Mouse (Mus musculus) intestine, postnatal 0 days (tissue): ENCODE measurements at regions not wholly inside any gene's neighbourhood (a gene's known extent, or its start where the extent isn't known, plus 50 kb on each side); places are given as distances from the start of the nearest gene placed in this dataset.

ENCODE experiments used
- ATAC-seq: fragments of 200-750 bp; cut with Nextera tagmentation; 2 replicates; pipeline ENCODE4 v1.8.0; 2017; ENCODE audit warnings: mild to moderate bottlenecking, moderate TSS enrichment, moderate library complexity
- H3K27ac ChIP-seq: fragments of 300-500 bp; sonication (generic); 2 replicates; pipeline ENCODE4 v1.5.1; 2014; ENCODE audit warnings: mild to moderate bottlenecking, low read depth, low read length, moderate library complexity
- H3K27me3 ChIP-seq: fragments of 300-500 bp; sonication (generic); replicated peaks from 2 replicates; pipeline ENCODE4 v1.6.1; 2014; ENCODE audit warnings: low read length, mixed read lengths; ENCODE audit not compliant: control insufficient read depth, insufficient read depth
- H3K36me3 ChIP-seq: fragments of 300-500 bp; sonication (generic); 2 replicates; pipeline ENCODE4 v1.6.1; 2014; ENCODE audit warnings: mild to moderate bottlenecking, moderate library complexity; ENCODE audit not compliant: control insufficient read depth, insufficient read depth
- H3K4me1 ChIP-seq: fragments of 300-500 bp; sonication (generic); replicated peaks from 2 replicates; pipeline ENCODE4 v1.6.1; 2014; ENCODE audit warnings: antibody characterized with exemption, low read length, mixed read lengths; ENCODE audit not compliant: control insufficient read depth, insufficient read depth
- H3K4me2 ChIP-seq: fragments of 300-500 bp; sonication (generic); replicated peaks from 2 replicates; pipeline ENCODE4 v1.6.1; 2014; ENCODE audit warnings: low read depth, mild to moderate bottlenecking, moderate library complexity
- H3K4me3 ChIP-seq: fragments of 300-500 bp; sonication (generic); 2 replicates; pipeline ENCODE4 v1.5.1; 2014; ENCODE audit warnings: low read depth, low read length
- H3K9ac ChIP-seq: fragments of 300-500 bp; sonication (generic); 2 replicates; pipeline ENCODE4 v1.6.1; 2014; ENCODE audit warnings: mild to moderate bottlenecking, low read depth, low read length
- H3K9me3 ChIP-seq: fragments of 300-500 bp; sonication (generic); 2 replicates; pipeline ENCODE4 v1.6.1; 2016; ENCODE audit warnings: mixed run types; ENCODE audit not compliant: control insufficient read depth
- CTCF ChIP-seq: sonication (generic); IDR thresholded peaks from 2 replicates; pipeline ENCODE4 v1.5.1; 2016; ENCODE audit warnings: low read depth, mild to moderate bottlenecking, control low read depth, antibody characterized with exemption, moderate library complexity
- WGBS: fragments of 180-500 bp; shearing (Covaris S2); extraction: QIAGEN DNeasy Blood & Tissue Kit; methylation state at CpG from one replicate; pipeline ENCODE4 v1.1.7; 2014; 5-methylcytosine and 5-hydroxymethylcytosine counted together

DNA sequence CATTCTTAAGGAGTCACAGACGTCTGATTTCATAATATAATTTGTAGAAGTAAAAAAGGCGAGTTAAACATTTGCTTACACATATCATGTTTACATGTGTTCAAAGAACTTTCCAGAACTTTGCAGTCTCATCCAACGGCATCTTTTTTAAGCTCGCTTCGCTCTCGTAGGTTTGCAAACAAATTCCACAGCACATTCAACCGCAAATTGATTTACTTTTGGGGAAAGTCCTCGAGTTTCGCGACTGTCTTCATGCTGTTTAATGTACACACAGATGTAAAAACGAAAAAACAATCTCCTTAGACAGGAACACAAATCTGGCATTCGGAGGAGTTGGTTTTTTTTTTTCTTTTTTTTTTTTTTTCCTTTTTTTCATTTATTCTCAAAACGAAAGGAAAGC lies 559.3 kb upstream of the 3110018I06Rik start:
- no peak for TF ChIP-seq CTCF
- 68% methylated on average over 13 of the region's 13 CpGs for WGBS
- no peak for ATAC-seq

GRCm38 (mm10) chr12:106931591-106931990 lies 556.8 kb upstream of the 3110018I06Rik start:
- Histone ChIP-seq H3K4me2 (no peak overlapping the region), H3K9ac (no peak overlapping the region), H3K4me1 (no peaks in the 10 kb centered on the region), H3K27me3 (no peaks in the 10 kb centered on the region), H3K4me3 (no peak overlapping the region), H3K27ac (no peak overlapping the region), H3K9me3 (no peaks in the 10 kb centered on the region), H3K36me3 (no peaks in the 10 kb centered on the region)
- WGBS, result 78% methylated on average over 3 of the region's 3 CpGs
- no peak for TF ChIP-seq CTCF
- ATAC-seq, result no peak

More for the DNA sequence above, 559.3 kb upstream of the 3110018I06Rik start:
- H3K27me3 ChIP-seq, result no peaks in the 10 kb centered on the region
- H3K36me3 ChIP-seq, result no peaks in the 10 kb centered on the region
- H3K4me2 ChIP-seq, result no peak overlapping the region
- no peak overlapping the region for H3K27ac ChIP-seq
- H3K4me3 ChIP-seq, result no peak overlapping the region
- no peaks in the 10 kb centered on the region for H3K4me1 ChIP-seq
- no peak overlapping the region for H3K9ac ChIP-seq
- no peaks in the 10 kb centered on the region for H3K9me3 ChIP-seq

DNA sequence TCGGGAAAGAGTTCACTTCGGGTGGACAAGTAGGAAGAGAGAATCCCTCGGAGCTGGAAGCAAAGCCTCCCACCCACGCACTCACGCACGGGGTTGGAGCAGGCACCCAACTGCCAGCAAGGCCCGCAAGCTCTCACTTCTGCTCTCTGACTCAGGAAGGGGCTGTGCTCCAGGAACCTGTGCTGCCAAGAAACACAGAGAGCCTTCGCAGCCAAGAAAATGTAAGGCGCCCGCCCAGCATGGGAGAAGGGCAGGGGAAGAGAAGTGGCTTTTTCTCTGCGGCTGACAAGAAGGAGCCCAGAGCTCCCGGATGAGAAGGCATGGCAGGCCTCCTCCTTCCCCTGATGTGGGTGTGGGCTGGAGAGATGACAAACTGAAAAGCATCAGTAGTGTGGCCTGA lies 549.1 kb upstream of the 3110018I06Rik start:
- WGBS, result 80% methylated on average over 12 of the region's 12 CpGs
- no peak for ATAC-seq
- TF ChIP-seq CTCF, result no peak
- Histone ChIP-seq H3K9ac (no peak overlapping the region), H3K4me1 (no peaks in the 10 kb centered on the region), H3K4me2 (no peak overlapping the region), H3K36me3 (no peaks in the 10 kb centered on the region), H3K27ac (no peak overlapping the region), H3K27me3 (no peaks in the 10 kb centered on the region), H3K9me3 (no peaks in the 10 kb centered on the region), H3K4me3 (no peak overlapping the region)

GRCm38 (mm10) chr12:106943874-106944273 lies 544.6 kb upstream of the 3110018I06Rik start:
- 33% methylated on average over 5 of the region's 5 CpGs for WGBS
- Histone ChIP-seq H3K36me3 (no peaks in the 10 kb centered on the region), H3K4me2 (no peak overlapping the region), H3K4me1 (no peaks in the 10 kb centered on the region), H3K9me3 (no peaks in the 10 kb centered on the region), H3K27ac (no peak overlapping the region), H3K4me3 (no peak overlapping the region), H3K9ac (no peak overlapping the region), H3K27me3 (no peaks in the 10 kb centered on the region)
- TF ChIP-seq CTCF, result no peak
- no peak for ATAC-seq

DNA sequence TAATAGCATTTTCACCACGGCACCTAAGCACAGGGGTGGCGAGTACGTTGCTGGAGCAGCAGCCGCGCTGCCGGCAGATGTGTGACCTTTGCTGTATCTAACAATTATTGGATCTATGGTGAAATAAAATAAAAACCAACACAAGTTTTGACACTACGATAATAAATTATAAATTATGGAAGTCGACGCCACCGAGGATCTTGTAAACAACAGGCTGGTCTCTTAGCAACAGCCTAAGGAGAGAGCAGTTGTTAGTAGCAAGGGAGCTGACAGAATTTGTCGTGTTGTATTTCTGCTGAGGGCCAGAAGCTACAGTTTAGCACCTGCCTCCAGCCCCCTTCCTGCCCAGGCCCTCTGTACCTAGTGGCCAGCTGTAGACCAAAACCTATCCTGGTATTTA lies 535.8 kb upstream of the 3110018I06Rik start:
- Histone ChIP-seq H3K9me3 (no peaks in the 10 kb centered on the region), H3K9ac (no peak overlapping the region), H3K4me3 (no peak overlapping the region), H3K27ac (no peak overlapping the region), H3K27me3 (no peaks in the 10 kb centered on the region), H3K36me3 (no peaks in the 10 kb centered on the region), H3K4me2 (no peak overlapping the region), H3K4me1 (no peaks in the 10 kb centered on the region)
- TF ChIP-seq CTCF, result no peak
- 55% methylated on average over 11 of the region's 11 CpGs for WGBS
- no peak for ATAC-seq

- no peak for ATAC-seq
Measured at GRCm38 (mm10) chr12:106955778-106956177, 532.7 kb upstream of the 3110018I06Rik start.

GRCm38 (mm10) chr12:106956266-106956665 lies 532.2 kb upstream of the 3110018I06Rik start:
- no peak overlapping the region for H3K4me3 ChIP-seq
- H3K27me3 ChIP-seq, result no peaks in the 10 kb centered on the region
- H3K4me1 ChIP-seq, result no peaks in the 10 kb centered on the region
- H3K9ac ChIP-seq, result no peak overlapping the region
- no peak for ATAC-seq
- H3K4me2 ChIP-seq, result no peak overlapping the region
- WGBS, result 84% methylated on average over 6 of the region's 6 CpGs
- no peaks in the 10 kb centered on the region for H3K36me3 ChIP-seq
- no peak overlapping the region for H3K27ac ChIP-seq
- H3K9me3 ChIP-seq, result no peaks in the 10 kb centered on the region
- no peak for TF ChIP-seq CTCF

More at GRCm38 (mm10) chr12:106955778-106956177, 532.7 kb upstream of the 3110018I06Rik start:
- H3K4me1 ChIP-seq, result no peaks in the 10 kb centered on the region
- H3K9me3 ChIP-seq, result no peaks in the 10 kb centered on the region
- no peak overlapping the region for H3K27ac ChIP-seq
- no peak overlapping the region for H3K4me2 ChIP-seq
- H3K9ac ChIP-seq, result no peak overlapping the region
- H3K27me3 ChIP-seq, result no peaks in the 10 kb centered on the region
- whole genome bisulfite sequencing, result 68% methylated on average over 12 of the region's 12 CpGs
- no peak overlapping the region for H3K4me3 ChIP-seq
- TF ChIP-seq CTCF, result no peak
- no peaks in the 10 kb centered on the region for H3K36me3 ChIP-seq
